Mouse (Mus musculus) heart, adult 2 months (tissue): ENCODE data around the gene Lrr1. TPM values are rescaled to one million over a fixed set of nuclear protein-coding genes. Genes with fewer than 3 reads are reported as not detected.

Experiments
- DNase-seq, 2 experiments: peaks; one replicate each; pipeline ENCODE4 v3.0.0; 2021
- H3K27ac ChIP-seq: fragments of 200-600 bp; 2 replicates; pipeline ENCODE4 v1.8.1; 2022
- H3K27me3 ChIP-seq: fragments of 200-500 bp; 2 replicates; pipeline ENCODE4 v1.6.1; 2012; ENCODE audit warnings: mild to moderate bottlenecking, low read length, inconsistent platforms, mixed read lengths; ENCODE audit not compliant: control insufficient read depth, insufficient read depth
- H3K36me3 ChIP-seq: fragments of 200-500 bp; 2 replicates; pipeline ENCODE4 v1.6.1; 2012; ENCODE audit warnings: low read length, inconsistent platforms; ENCODE audit not compliant: control insufficient read depth, insufficient read depth
- H3K4me1 ChIP-seq: fragments of 200-500 bp; 2 replicates; pipeline ENCODE4 v1.6.1; 2011; ENCODE audit warnings: low read length; ENCODE audit not compliant: control insufficient read depth, insufficient read depth
- H3K4me3 ChIP-seq: fragments of 200-600 bp; 2 replicates; pipeline ENCODE4 v1.8.1; 2022
- H3K79me2 ChIP-seq: fragments of 200-500 bp; replicated peaks from 2 replicates; pipeline ENCODE4 v1.6.1; 2012; ENCODE audit warnings: mild to moderate bottlenecking, inconsistent platforms, low read length, moderate library complexity, mixed read lengths; ENCODE audit not compliant: control insufficient read depth, insufficient read depth
- H3K9ac ChIP-seq: fragments of 200-500 bp; 2 replicates; pipeline ENCODE4 v1.6.1; 2012; ENCODE audit warnings: low read depth, mild to moderate bottlenecking, control low read depth, inconsistent platforms, low read length, mixed read lengths
- CTCF ChIP-seq: fragments of 200-600 bp; IDR thresholded peaks from 2 replicates; pipeline ENCODE4 v1.8.1; 2022; ENCODE audit warnings: antibody characterized with exemption, mild to moderate bottlenecking, moderate library complexity
- EP300 ChIP-seq: fragments of 200-500 bp; IDR thresholded peaks from 2 replicates; pipeline ENCODE4 v1.6.1; 2011; ENCODE audit warnings: low read depth, low read length, control low read depth; ENCODE audit not compliant: insufficient read depth
- POLR2A ChIP-seq: fragments of 200-500 bp; IDR thresholded peaks from 2 replicates; pipeline ENCODE4 v1.6.1; 2011; ENCODE audit warnings: mild to moderate bottlenecking, low read depth, low read length, control low read depth; ENCODE audit not compliant: insufficient read depth
- WGBS: fragments of 180-500 bp; shearing (Covaris S2); methylation state at CpG from one replicate; pipeline ENCODE4 v1.1.7; 2018; 5-methylcytosine and 5-hydroxymethylcytosine counted together
- intact Hi-C: fragments of 180-260 bp; cut with DNase I; formaldehyde crosslinking; loops from one replicate; pipeline ENCODE4 v1.15.1; 2025
- polyA plus RNA-seq: library from polyadenylated mRNA; depleted of rRNA; stranded (reverse); fragments of >200 nt; gene quantifications from 2 replicates; pipeline ENCODE4 v1.2.3, GENCODE M21; 2012
- total RNA-seq, 2 experiments: library from RNA; stranded (reverse); gene quantifications; 2 replicates each; pipeline ENCODE4 v1.2.3; 2021

The Lrr1 gene
- total and polyA plus RNA-seq, 3 experiments, result not detected

- intact Hi-C loops, result loop anchor here (5.0 kb wide), 2 partner anchors 44 to 99 kb away; partner anchors contain the start of genes Klhdc1 and Klhdc2
- WGBS, result under 1% methylated on average over 18 of the region's 18 CpGs
- TF ChIP-seq CTCF (no peak), POLR2A (no peak), EP300 (no peak)
- Histone ChIP-seq H3K9ac (peak within 1 kb of the TSS; percentile 94), H3K79me2 (no peaks in the 10 kb centered on the region), H3K36me3 (0 out of 2 replicates have a peak, but pooled peaks cover 3% of the 10 kb centered on the region), H3K27me3 (no peaks in the 10 kb centered on the region), H3K27ac (peak within 1 kb of the TSS; percentile 85), H3K4me1 (peaks cover 4% of the 10 kb centered on the region), H3K4me3 (peak within 1 kb of the TSS; percentile 98)
- peak in 1 of 2 experiments; percentile 65 for DNase-seq
Measured at GRCm38 (mm10) chr12:69198164-69198535, 29.5 kb downstream of the Lrr1 start, which contains the start of gene Dnaaf2. Gene Dnaaf2 (minus strand): TSS chr12:69198429.

- H3K27ac ChIP-seq, result no peak overlapping the region
- no peak overlapping the region for H3K4me3 ChIP-seq
- H3K27me3 ChIP-seq, result no peaks in the 10 kb centered on the region
- TF ChIP-seq POLR2A (no peak), EP300 (no peak), CTCF (no peak)
- DNase-seq, result no peak
- peaks cover 4% of the 10 kb centered on the region for H3K4me1 ChIP-seq
- 0 out of 2 replicates have a peak, but pooled peaks cover 3% of the 10 kb centered on the region for H3K36me3 ChIP-seq
- no peak overlapping the region for H3K9ac ChIP-seq
- intact Hi-C loops, result loop anchor here (5.0 kb wide), 2 partner anchors 43 to 98 kb away; partner anchors contain the start of genes Klhdc1 and Klhdc2
- H3K79me2 ChIP-seq, result no peaks in the 10 kb centered on the region
Measured at GRCm38 (mm10) chr12:69198985-69199384, 30.4 kb downstream of the Lrr1 start.

GRCm38 (mm10) chr12:69204052-69204833, 35.6 kb downstream of the Lrr1 start, which contains the start of gene Gm49384:
Gene Gm49384 (minus strand): TSS chr12:69204267.
- Histone ChIP-seq H3K27ac (no peak within 1 kb of the TSS), H3K79me2 (no peaks in the 10 kb centered on the region), H3K4me1 (no peaks in the 10 kb centered on the region), H3K4me3 (no peak within 1 kb of the TSS), H3K27me3 (no peaks in the 10 kb centered on the region), H3K36me3 (0 out of 2 replicates have a peak, but pooled peaks cover 3% of the 10 kb centered on the region), H3K9ac (no peak within 1 kb of the TSS)
- no peak for DNase-seq
- intact Hi-C loops, result no loop called here
- 78% methylated on average over 16 of the region's 16 CpGs for WGBS
- TF ChIP-seq EP300 (no peak), CTCF (no peak), POLR2A (no peak)

- intact Hi-C loops, result no loop called here
- no peak for TF ChIP-seq EP300
- no peak for TF ChIP-seq POLR2A
- TF ChIP-seq CTCF, result no peak
Measured at GRCm38 (mm10) chr12:69207396-69207795, 38.8 kb downstream of the Lrr1 start.

GRCm38 (mm10) chr12:69207926-69208325, 39.3 kb downstream of the Lrr1 start:
- Histone ChIP-seq H3K9ac (no peak overlapping the region), H3K27me3 (no peaks in the 10 kb centered on the region), H3K27ac (no peak overlapping the region), H3K79me2 (no peaks in the 10 kb centered on the region), H3K4me3 (no peak overlapping the region), H3K4me1 (no peaks in the 10 kb centered on the region), H3K36me3 (no peaks in the 10 kb centered on the region)
- TF ChIP-seq CTCF, result no peak
- no peak for TF ChIP-seq EP300
- no peak for TF ChIP-seq POLR2A
- DNase-seq, result no peak
- intact Hi-C loops, result no loop called here
- 95% methylated on average over 7 of the region's 7 CpGs for WGBS

More at GRCm38 (mm10) chr12:69207396-69207795, 38.8 kb downstream of the Lrr1 start:
- Histone ChIP-seq H3K79me2 (no peaks in the 10 kb centered on the region), H3K4me1 (no peaks in the 10 kb centered on the region), H3K9ac (no peak overlapping the region), H3K4me3 (no peak overlapping the region), H3K27me3 (no peaks in the 10 kb centered on the region), H3K27ac (no peak overlapping the region), H3K36me3 (no peaks in the 10 kb centered on the region)
- no peak for DNase-seq
- 93% methylated on average over 8 of the region's 8 CpGs for WGBS

GRCm38 (mm10) chr12:69208520-69208919, 39.9 kb downstream of the Lrr1 start:
- no peak for DNase-seq
- intact Hi-C loops, result no loop called here
- no peak for TF ChIP-seq POLR2A
- no peak for TF ChIP-seq EP300
- TF ChIP-seq CTCF, result peak; percentile 40
- no peak overlapping the region for H3K4me3 ChIP-seq
- no peaks in the 10 kb centered on the region for H3K27me3 ChIP-seq
- WGBS, result 96% methylated on average over 2 of the region's 2 CpGs
- H3K36me3 ChIP-seq, result no peaks in the 10 kb centered on the region
- H3K4me1 ChIP-seq, result no peaks in the 10 kb centered on the region
- no peak overlapping the region for H3K9ac ChIP-seq
- no peaks in the 10 kb centered on the region for H3K79me2 ChIP-seq
- no peak overlapping the region for H3K27ac ChIP-seq
